Mouse (Mus musculus): ENCODE results near the gene Cbx3.
"Not testable (repeated sequence)": the region's sequence is repeated elsewhere in the genome, so short reads cannot be mapped to it uniquely, and the experiment has no call there.

Cbx3 gene

GRCm38 (mm10) chr6:51469715-51470310 lies 347 bp upstream of the Cbx3 start, which contains the start of gene Hnrnpa2b1:
Gene Hnrnpa2b1 (minus strand): TSS chr6:51469894.
- DNase-seq (ENCODE audit: low read depth): peak; percentile 100

- DNase-seq (ENCODE audit: low read depth): peak; percentile 56
Measured at GRCm38 (mm10) chr6:51471179-51471505, 982 bp downstream of the Cbx3 start.

GRCm38 (mm10) chr6:51471782-51472181 lies 1.6 kb downstream of the Cbx3 start:
- peak; percentile 42 for DNase-seq (ENCODE audit: low read depth)

- no peak for DNase-seq (ENCODE audit: low read depth)
Measured at GRCm38 (mm10) chr6:51472213-51472612, 2.1 kb downstream of the Cbx3 start.

GRCm38 (mm10) chr6:51479136-51479731 lies 9.1 kb downstream of the Cbx3 start:
- DNase-seq (ENCODE audit: low read depth): no peak

GRCm38 (mm10) chr6:51481548-51481947 lies 11.4 kb downstream of the Cbx3 start:
- no peak for DNase-seq (ENCODE audit: low read depth)

GRCm38 (mm10) chr6:51483861-51484260 lies 13.7 kb downstream of the Cbx3 start:
- no peak for DNase-seq (ENCODE audit: low read depth)

GRCm38 (mm10) chr6:51484556-51484955 lies 14.4 kb downstream of the Cbx3 start:
- not testable (repeated sequence) for DNase-seq (ENCODE audit: low read depth)

- DNase-seq (ENCODE audit: low read depth): peak; percentile 91
Measured at GRCm38 (mm10) chr6:51485646-51486045, 15.5 kb downstream of the Cbx3 start.

GRCm38 (mm10) chr6:51486076-51486710 lies 16.0 kb downstream of the Cbx3 start:
- DNase-seq (ENCODE audit: low read depth): peak; percentile 79

- no peak for DNase-seq (ENCODE audit: low read depth)
Measured at GRCm38 (mm10) chr6:51486731-51487130, 16.6 kb downstream of the Cbx3 start.

- DNase-seq (ENCODE audit: low read depth): no peak
Measured at GRCm38 (mm10) chr6:51489787-51490186, 19.6 kb downstream of the Cbx3 start.

GRCm38 (mm10) chr6:51497321-51498111 lies 27.4 kb downstream of the Cbx3 start:
- DNase-seq (ENCODE audit: low read depth): no peak

- DNase-seq (ENCODE audit: low read depth): no peak
Measured at GRCm38 (mm10) chr6:51505671-51506070, 35.5 kb downstream of the Cbx3 start.

GRCm38 (mm10) chr6:51507556-51507955 lies 37.4 kb downstream of the Cbx3 start:
- no peak for DNase-seq (ENCODE audit: low read depth)

- peak; percentile 89 for DNase-seq (ENCODE audit: low read depth)
Measured at GRCm38 (mm10) chr6:51508750-51509648, 38.8 kb downstream of the Cbx3 start.

GRCm38 (mm10) chr6:51510094-51510493 lies 39.9 kb downstream of the Cbx3 start:
- DNase-seq (ENCODE audit: low read depth): peak; percentile 89

- no peak for DNase-seq (ENCODE audit: low read depth)
Measured at GRCm38 (mm10) chr6:51510946-51511345, 40.8 kb downstream of the Cbx3 start.

GRCm38 (mm10) chr6:51513745-51514144 lies 43.6 kb downstream of the Cbx3 start:
- DNase-seq (ENCODE audit: low read depth): no peak

GRCm38 (mm10) chr6:51514860-51515259 lies 44.7 kb downstream of the Cbx3 start:
- no peak for DNase-seq (ENCODE audit: low read depth)

- DNase-seq (ENCODE audit: low read depth): peak; percentile 52
Measured at GRCm38 (mm10) chr6:51523310-51523709, 53.1 kb downstream of the Cbx3 start.
